Mouse (Mus musculus) adrenal gland, postnatal 10 days (tissue): ENCODE data around the gene Sec24c. TPM values are rescaled to one million over a fixed set of nuclear protein-coding genes. Genes with fewer than 3 reads are reported as not detected.
A peak's percentile ranks its signal among the peaks of the same experiment; 100 is the strongest.

Experiments
- DNase-seq: peaks from one replicate; pipeline ENCODE4 v3.0.0; 2021; ENCODE audit warnings: mixed read lengths
- total RNA-seq, 2 experiments: library from RNA; stranded (reverse); gene quantifications; 2 replicates each; pipeline ENCODE4 v1.2.3; 2021

The Sec24c gene
- total RNA-seq, 2 experiments from 2014 or later = 120 to 130 TPM

GRCm38 (mm10) chr14:20659687-20660086 lies 14.4 kb upstream of the Sec24c start:
- no peak for DNase-seq

- DNase-seq = peak; percentile 94
Measured at GRCm38 (mm10) chr14:20660827-20661660, 13.1 kb upstream of the Sec24c start.

GRCm38 (mm10) chr14:20661661-20662331 lies 12.3 kb upstream of the Sec24c start:
- no peak for DNase-seq

- DNase-seq = no peak
Measured at GRCm38 (mm10) chr14:20662740-20663139, 11.4 kb upstream of the Sec24c start.

GRCm38 (mm10) chr14:20663601-20664000 lies 10.5 kb upstream of the Sec24c start:
- DNase-seq = no peak

- no peak for DNase-seq
Measured at GRCm38 (mm10) chr14:20664436-20664835, 9.7 kb upstream of the Sec24c start.

- no peak for DNase-seq
Measured at GRCm38 (mm10) chr14:20667469-20667868, 6.6 kb upstream of the Sec24c start.

- no peak for DNase-seq
Measured at GRCm38 (mm10) chr14:20668154-20668810, 5.8 kb upstream of the Sec24c start, which contains the start of gene Synpo2l. Gene Synpo2l, minus strand, starts transcription at chr14:20668354.

GRCm38 (mm10) chr14:20672990-20673389 lies 1.1 kb upstream of the Sec24c start:
- no peak for DNase-seq

GRCm38 (mm10) chr14:20673735-20674063 lies 409 bp upstream of the Sec24c start:
- peak; percentile 70 for DNase-seq

- no peak for DNase-seq
Measured at GRCm38 (mm10) chr14:20677906-20678305, 3.8 kb downstream of the Sec24c start.

- no peak for DNase-seq
Measured at GRCm38 (mm10) chr14:20681742-20682141, 7.6 kb downstream of the Sec24c start.

GRCm38 (mm10) chr14:20682498-20682897 lies 8.4 kb downstream of the Sec24c start:
- no peak for DNase-seq

GRCm38 (mm10) chr14:20686576-20686975 lies 12.5 kb downstream of the Sec24c start:
- no peak for DNase-seq

- DNase-seq = no peak
Measured at GRCm38 (mm10) chr14:20689009-20689408, 14.9 kb downstream of the Sec24c start.

- DNase-seq = no peak
Measured at GRCm38 (mm10) chr14:20691772-20692171, 17.7 kb downstream of the Sec24c start.

- DNase-seq = no peak
Measured at GRCm38 (mm10) chr14:20693589-20694101, 19.5 kb downstream of the Sec24c start.

GRCm38 (mm10) chr14:20694185-20694883 lies 20.2 kb downstream of the Sec24c start:
- no peak for DNase-seq

- DNase-seq = peak; percentile 92
Measured at GRCm38 (mm10) chr14:20694884-20695760, 21.0 kb downstream of the Sec24c start, which contains the start of gene Fut11. Gene Fut11, plus strand, starts transcription at chr14:20694968.

- peak; percentile 27 for DNase-seq
Measured at GRCm38 (mm10) chr14:20695761-20696520, 21.8 kb downstream of the Sec24c start.
